Mouse (Mus musculus): Measurements from ENCODE around the gene Ezh2. TPM values are rescaled to one million over a fixed set of nuclear protein-coding genes. Genes with fewer than 3 reads are reported as not detected.
A peak's percentile ranks its signal among the peaks of the same experiment; 100 is the strongest.
"Not testable (repeated sequence)": the region's sequence is repeated elsewhere in the genome, so short reads cannot be mapped to it uniquely, and the experiment has no call there.

Gene Ezh2
- polyA plus RNA-seq, 1 experiment, result 194 TPM

GRCm38 (mm10) chr6:47594141-47594835, 853 bp downstream of the Ezh2 start:
- Histone ChIP-seq H3K27me3 (ENCODE audit: control insufficient read depth, insufficient read depth, low read length, poor library complexity, severe bottlenecking) (no peaks in the 10 kb centered on the region), H3K4me3 (ENCODE audit: low read depth, low read length) (peak overlapping the region; percentile 99), H3K4me1 (ENCODE audit: control insufficient read depth, insufficient read depth, low read length) (no peaks in the 10 kb centered on the region), H3K9ac (ENCODE audit: low read depth, poor library complexity, severe bottlenecking) (peak overlapping the region; percentile 97), H3K36me3 (ENCODE audit: control insufficient read depth, insufficient read depth, low read length, poor library complexity, severe bottlenecking) (no peaks in the 10 kb centered on the region; the same call in 1 of the 2 replicates), H3K9me3 (replicated peaks; ENCODE audit: control insufficient read depth, insufficient read depth, low read length, poor library complexity, severe bottlenecking) (no peaks in the 10 kb centered on the region), H3K27ac (ENCODE audit: insufficient read depth, low read length) (peak overlapping the region; percentile 41; the same call in 1 of the 2 replicates)
- no peak for TF ChIP-seq POLR2A (IDR thresholded peaks at IDR 0.05; ENCODE audit: insufficient read depth, low read length)
- TF ChIP-seq CTCF (IDR thresholded peaks at IDR 0.05; ENCODE audit: low read depth, low read length), result no peak
- TF ChIP-seq EP300 (IDR thresholded peaks at IDR 0.05; ENCODE audit: insufficient read depth, low read depth, low read length), result no peak

- peak overlapping the region; percentile 97 for H3K9ac ChIP-seq (ENCODE audit: low read depth, poor library complexity, severe bottlenecking)
- no peaks in the 10 kb centered on the region for H3K4me1 ChIP-seq (ENCODE audit: control insufficient read depth, insufficient read depth, low read length)
- no peaks in the 10 kb centered on the region; the same call in 1 of the 2 replicates for H3K36me3 ChIP-seq (ENCODE audit: control insufficient read depth, insufficient read depth, low read length, poor library complexity, severe bottlenecking)
- TF ChIP-seq POLR2A (IDR thresholded peaks at IDR 0.05; ENCODE audit: insufficient read depth, low read length), result no peak
- no peak for TF ChIP-seq CTCF (IDR thresholded peaks at IDR 0.05; ENCODE audit: low read depth, low read length)
- no peak for TF ChIP-seq EP300 (IDR thresholded peaks at IDR 0.05; ENCODE audit: insufficient read depth, low read depth, low read length)
- no peaks in the 10 kb centered on the region for H3K9me3 ChIP-seq (replicated peaks; ENCODE audit: control insufficient read depth, insufficient read depth, low read length, poor library complexity, severe bottlenecking)
- no peaks in the 10 kb centered on the region for H3K27me3 ChIP-seq (ENCODE audit: control insufficient read depth, insufficient read depth, low read length, poor library complexity, severe bottlenecking)
- peak overlapping the region; percentile 99 for H3K4me3 ChIP-seq (ENCODE audit: low read depth, low read length)
- no peak overlapping the region for H3K27ac ChIP-seq (ENCODE audit: insufficient read depth, low read length)
These were observed 1.6 kb downstream of the Ezh2 start for GRCm38 (mm10) chr6:47593590-47593989.

- not testable (repeated sequence) for H3K27ac ChIP-seq (ENCODE audit: insufficient read depth, low read length); H3K36me3 ChIP-seq (ENCODE audit: control insufficient read depth, insufficient read depth, low read length, poor library complexity, severe bottlenecking); H3K27me3 ChIP-seq (ENCODE audit: control insufficient read depth, insufficient read depth, low read length, poor library complexity, severe bottlenecking); H3K4me1 ChIP-seq (ENCODE audit: control insufficient read depth, insufficient read depth, low read length); H3K4me3 ChIP-seq (ENCODE audit: low read depth, low read length); H3K9ac ChIP-seq (ENCODE audit: low read depth, poor library complexity, severe bottlenecking); H3K9me3 ChIP-seq (replicated peaks; ENCODE audit: control insufficient read depth, insufficient read depth, low read length, poor library complexity, severe bottlenecking)
These were observed 7.8 kb downstream of the Ezh2 start for GRCm38 (mm10) chr6:47587332-47587731.

- Histone ChIP-seq H3K4me3 (ENCODE audit: low read depth, low read length) (no peak overlapping the region), H3K27me3 (ENCODE audit: control insufficient read depth, insufficient read depth, low read length, poor library complexity, severe bottlenecking) (no peaks in the 10 kb centered on the region), H3K4me1 (ENCODE audit: control insufficient read depth, insufficient read depth, low read length) (no peaks in the 10 kb centered on the region), H3K36me3 (ENCODE audit: control insufficient read depth, insufficient read depth, low read length, poor library complexity, severe bottlenecking) (peaks cover 31% of the 10 kb centered on the region), H3K9ac (ENCODE audit: low read depth, poor library complexity, severe bottlenecking) (no peak overlapping the region), H3K27ac (ENCODE audit: insufficient read depth, low read length) (no peak overlapping the region), H3K9me3 (replicated peaks; ENCODE audit: control insufficient read depth, insufficient read depth, low read length, poor library complexity, severe bottlenecking) (no peaks in the 10 kb centered on the region)
- TF ChIP-seq EP300 (IDR thresholded peaks at IDR 0.05; ENCODE audit: insufficient read depth, low read depth, low read length), result no peak
- no peak for TF ChIP-seq POLR2A (IDR thresholded peaks at IDR 0.05; ENCODE audit: insufficient read depth, low read length)
- TF ChIP-seq CTCF (IDR thresholded peaks at IDR 0.05; ENCODE audit: low read depth, low read length), result no peak
These were observed 22.3 kb downstream of the Ezh2 start for GRCm38 (mm10) chr6:47572887-47573286.

- no peak overlapping the region for H3K27ac ChIP-seq (ENCODE audit: insufficient read depth, low read length)
These were observed 29.7 kb downstream of the Ezh2 start for GRCm38 (mm10) chr6:47565326-47566035.

GRCm38 (mm10) chr6:47561426-47561825, 33.7 kb downstream of the Ezh2 start:
- Histone ChIP-seq H3K4me1 (ENCODE audit: control insufficient read depth, insufficient read depth, low read length) (no peaks in the 10 kb centered on the region), H3K9me3 (replicated peaks; ENCODE audit: control insufficient read depth, insufficient read depth, low read length, poor library complexity, severe bottlenecking) (no peaks in the 10 kb centered on the region), H3K9ac (ENCODE audit: low read depth, poor library complexity, severe bottlenecking) (no peak overlapping the region), H3K4me3 (ENCODE audit: low read depth, low read length) (no peak overlapping the region), H3K36me3 (ENCODE audit: control insufficient read depth, insufficient read depth, low read length, poor library complexity, severe bottlenecking) (peaks cover 27% of the 10 kb centered on the region), H3K27ac (ENCODE audit: insufficient read depth, low read length) (no peak overlapping the region), H3K27me3 (ENCODE audit: control insufficient read depth, insufficient read depth, low read length, poor library complexity, severe bottlenecking) (no peaks in the 10 kb centered on the region)
- TF ChIP-seq POLR2A (IDR thresholded peaks at IDR 0.05; ENCODE audit: insufficient read depth, low read length) (no peak), EP300 (IDR thresholded peaks at IDR 0.05; ENCODE audit: insufficient read depth, low read depth, low read length) (no peak), CTCF (IDR thresholded peaks at IDR 0.05; ENCODE audit: low read depth, low read length) (no peak)

More at GRCm38 (mm10) chr6:47565326-47566035, 29.7 kb downstream of the Ezh2 start:
- no peaks in the 10 kb centered on the region for H3K9me3 ChIP-seq (replicated peaks; ENCODE audit: control insufficient read depth, insufficient read depth, low read length, poor library complexity, severe bottlenecking)
- TF ChIP-seq POLR2A (IDR thresholded peaks at IDR 0.05; ENCODE audit: insufficient read depth, low read length) (no peak), EP300 (IDR thresholded peaks at IDR 0.05; ENCODE audit: insufficient read depth, low read depth, low read length) (no peak), CTCF (IDR thresholded peaks at IDR 0.05; ENCODE audit: low read depth, low read length) (no peak)
- peaks cover 46% of the 10 kb centered on the region for H3K36me3 ChIP-seq (ENCODE audit: control insufficient read depth, insufficient read depth, low read length, poor library complexity, severe bottlenecking)
- H3K27me3 ChIP-seq (ENCODE audit: control insufficient read depth, insufficient read depth, low read length, poor library complexity, severe bottlenecking), result no peaks in the 10 kb centered on the region
- H3K4me3 ChIP-seq (ENCODE audit: low read depth, low read length), result no peak overlapping the region
- H3K9ac ChIP-seq (ENCODE audit: low read depth, poor library complexity, severe bottlenecking), result no peak overlapping the region
- H3K4me1 ChIP-seq (ENCODE audit: control insufficient read depth, insufficient read depth, low read length), result no peaks in the 10 kb centered on the region

Data from ES-Bruce4 (cell line).